Mouse (Mus musculus): ENCODE data around the gene Il2ra.

GRCm38 (mm10) chr2:11712483-11712990 lies 69.9 kb downstream of the Il2ra start:
- TF ChIP-seq CTCF (IDR thresholded peaks at IDR 0.05; ENCODE audit: borderline replicate concordance, control insufficient read depth, extremely low read depth, insufficient read depth, low read length, poor library complexity) = no peak
- no peak for TF ChIP-seq POLR2A (IDR thresholded peaks at IDR 0.05; ENCODE audit: control insufficient read depth, extremely low read depth, insufficient read depth, low read length, poor library complexity)
